Mouse (Mus musculus) brain, embryonic 14.5 days (tissue): ENCODE measurements around the gene Schip1.

Experiments
- CTCF ChIP-seq: fragments of 200-500 bp; IDR thresholded peaks from 2 replicates; pipeline ENCODE4 v1.5.1; 2012; ENCODE audit warnings: inconsistent platforms, mild to moderate bottlenecking, moderate library complexity, borderline replicate concordance; ENCODE audit not compliant: insufficient read depth, insufficient read length; ENCODE audit errors: extremely low read depth
- POLR2A ChIP-seq: fragments of 200-500 bp; IDR thresholded peaks from 2 replicates; pipeline ENCODE4 v1.6.1; 2012; ENCODE audit warnings: mild to moderate bottlenecking, inconsistent platforms, borderline replicate concordance; ENCODE audit not compliant: poor library complexity, insufficient read depth, insufficient read length, severe bottlenecking; ENCODE audit errors: extremely low read depth

- TF ChIP-seq CTCF (no peak), POLR2A (no peak)
These were observed 204.6 kb downstream of the Schip1 start for GRCm38 (mm10) chr3:68269251-68269650.
